Mouse (Mus musculus) intestine, embryonic 14.5 days (tissue): ENCODE data around the gene Adora2b. TPM values are rescaled to one million over a fixed set of nuclear protein-coding genes. Genes with fewer than 3 reads are reported as not detected.
A peak's percentile ranks its signal among the peaks of the same experiment; 100 is the strongest.

Experiments used
- ATAC-seq: fragments of 200-750 bp; cut with Nextera tagmentation; replicated peaks from 2 replicates; pipeline ENCODE4 v1.8.0; 2017; ENCODE audit warnings: low read depth, moderate number of reproducible peaks, moderate TSS enrichment, moderate library complexity; ENCODE audit not compliant: low FRiP score, low TSS enrichment
- DNase-seq: peaks from one replicate; pipeline ENCODE4 v3.0.0-alpha.2; 2018; ENCODE audit warnings: low spot score
- H3K27ac ChIP-seq: fragments of 300-500 bp; sonication (generic); 2 replicates; pipeline ENCODE4 v1.5.1; 2014; ENCODE audit warnings: low read depth, mild to moderate bottlenecking, control low read depth
- H3K27me3 ChIP-seq: fragments of 300-500 bp; sonication (generic); replicated peaks from 2 replicates; pipeline ENCODE4 v1.6.1; 2014; ENCODE audit warnings: low read length, control low read depth; ENCODE audit not compliant: control insufficient read depth, insufficient read depth
- H3K36me3 ChIP-seq: fragments of 300-500 bp; sonication (generic); 2 replicates; pipeline ENCODE4 v1.6.1; 2014; ENCODE audit warnings: low read length, control low read depth; ENCODE audit not compliant: control insufficient read depth, insufficient read depth
- H3K4me1 ChIP-seq: fragments of 300-500 bp; sonication (generic); replicated peaks from 2 replicates; pipeline ENCODE4 v1.6.1; 2014; ENCODE audit warnings: low read length, control low read depth, mixed read lengths; ENCODE audit not compliant: control insufficient read depth, insufficient read depth
- H3K4me2 ChIP-seq: fragments of 300-500 bp; sonication (generic); 2 replicates; pipeline ENCODE4 v1.6.1; 2014; ENCODE audit warnings: low read length
- H3K4me3 ChIP-seq: fragments of 300-500 bp; sonication (generic); 2 replicates; pipeline ENCODE4 v1.5.1; 2014; ENCODE audit warnings: low read depth, low read length, control low read depth, mixed read lengths
- H3K9ac ChIP-seq: fragments of 300-500 bp; sonication (generic); 2 replicates; pipeline ENCODE4 v1.6.1; 2014; ENCODE audit warnings: mild to moderate bottlenecking, low read length
- H3K9me3 ChIP-seq: fragments of 300-500 bp; sonication (generic); 2 replicates; pipeline ENCODE4 v1.6.1; 2016; ENCODE audit warnings: low read length, control low read depth; ENCODE audit not compliant: control insufficient read depth
- WGBS: fragments of 180-500 bp; shearing (Covaris S2); extraction: QIAGEN DNeasy Blood & Tissue Kit; methylation state at CpG from one replicate; pipeline ENCODE4 v1.1.7; 2014; 5-methylcytosine and 5-hydroxymethylcytosine counted together
- polyA plus RNA-seq: library from polyadenylated mRNA; unstranded; fragments of >200 nt; fragmentation: Nextera tagmentation; extraction: Ambion mirVana; gene quantifications from 2 replicates; pipeline ENCODE4 v1.2.1, GENCODE M21; 2014

Adora2b gene
- polyA plus RNA-seq, 1 experiment from 2014 or later: 4.4 TPM

DNA sequence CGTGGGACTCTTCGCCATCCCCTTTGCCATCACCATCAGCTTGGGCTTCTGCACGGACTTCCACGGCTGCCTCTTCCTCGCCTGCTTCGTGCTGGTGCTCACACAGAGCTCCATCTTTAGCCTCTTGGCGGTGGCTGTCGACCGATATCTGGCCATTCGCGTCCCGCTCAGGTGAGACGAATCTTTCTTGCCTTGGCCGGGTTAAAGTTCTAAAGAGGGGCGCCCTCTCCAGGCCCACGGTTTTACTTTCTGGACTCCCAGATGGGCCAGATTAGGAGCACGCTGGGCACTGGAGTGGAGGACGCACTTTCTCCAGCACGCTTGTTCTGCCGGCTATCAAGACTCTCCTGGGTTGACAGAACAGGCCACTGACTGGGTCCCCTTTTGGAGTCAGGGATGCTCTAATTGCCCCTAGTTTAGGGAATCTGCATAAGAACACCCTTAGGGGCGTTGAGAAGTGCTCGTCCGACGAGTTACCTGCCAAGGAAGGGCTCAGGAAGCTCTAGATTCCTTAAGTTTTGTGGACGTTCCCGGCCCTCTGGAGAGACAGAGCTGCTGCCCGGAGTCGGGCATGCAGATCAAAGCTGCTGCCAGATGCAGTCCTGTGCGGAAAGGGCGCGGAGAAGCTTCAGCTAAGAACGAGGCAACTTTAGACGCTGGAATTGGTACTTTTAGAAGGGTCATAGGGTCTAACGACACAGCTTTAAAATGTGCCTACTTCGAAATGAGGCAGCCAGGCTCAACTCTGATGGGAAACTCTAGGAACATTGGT, 668 bp downstream of the Adora2b start:
- H3K4me1 ChIP-seq: peaks cover 19% of the 10 kb centered on the region
- DNase-seq (no peak), ATAC-seq (peak; percentile 44)
- H3K27ac ChIP-seq: no peak overlapping the region
- WGBS: 5% methylated on average over 35 of the region's 35 CpGs
- 0 out of 2 replicates have a peak, but pooled peaks cover 7% of the 10 kb centered on the region for H3K9me3 ChIP-seq
- H3K4me3 ChIP-seq: peak overlapping the region; percentile 59
- peak overlapping the region; percentile 27 for H3K9ac ChIP-seq
- H3K4me2 ChIP-seq: peak overlapping the region; percentile 85
- H3K36me3 ChIP-seq: no peaks in the 10 kb centered on the region
- peaks cover 17% of the 10 kb centered on the region for H3K27me3 ChIP-seq

DNA sequence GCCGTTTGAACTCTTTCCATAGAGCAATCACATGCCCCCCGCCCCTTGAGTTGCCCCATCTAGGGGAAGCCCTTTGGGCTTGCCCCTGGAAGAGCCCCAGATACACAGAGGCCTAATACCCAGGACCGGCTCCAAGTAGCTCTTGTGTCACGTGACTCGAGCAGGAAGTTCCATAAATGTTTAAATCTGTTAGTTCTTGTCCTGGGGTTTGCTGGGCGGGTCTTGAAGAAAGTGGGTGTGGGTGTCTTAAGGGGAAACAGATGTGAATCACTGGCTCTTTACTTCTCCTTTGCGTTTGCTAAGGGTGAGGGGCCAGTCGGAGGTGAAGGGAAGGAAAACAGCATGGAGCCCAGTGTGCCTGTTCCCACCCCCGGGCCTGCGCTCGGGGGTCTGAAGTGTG, 2.3 kb downstream of the Adora2b start:
- H3K36me3 ChIP-seq: no peaks in the 10 kb centered on the region
- ATAC-seq (no peak), DNase-seq (no peak)
- H3K9me3 ChIP-seq: no peaks in the 10 kb centered on the region
- no peak overlapping the region for H3K9ac ChIP-seq
- H3K4me1 ChIP-seq: peaks cover 19% of the 10 kb centered on the region
- peaks cover 17% of the 10 kb centered on the region for H3K27me3 ChIP-seq
- H3K4me2 ChIP-seq: peak overlapping the region; percentile 29
- no peak overlapping the region for H3K4me3 ChIP-seq
- no peak overlapping the region for H3K27ac ChIP-seq
- 46% methylated on average over 11 of the region's 11 CpGs for WGBS

GRCm38 (mm10) chr11:62253380-62253779, 4.6 kb downstream of the Adora2b start:
- Histone ChIP-seq H3K27me3 (peaks cover 17% of the 10 kb centered on the region), H3K36me3 (no peaks in the 10 kb centered on the region), H3K9ac (no peak overlapping the region), H3K4me2 (no peak overlapping the region), H3K4me1 (peaks cover 19% of the 10 kb centered on the region), H3K9me3 (no peaks in the 10 kb centered on the region), H3K27ac (no peak overlapping the region), H3K4me3 (no peak overlapping the region)
- WGBS: 63% methylated on average over 5 of the region's 5 CpGs
- no peak for DNase-seq
- no peak for ATAC-seq

DNA sequence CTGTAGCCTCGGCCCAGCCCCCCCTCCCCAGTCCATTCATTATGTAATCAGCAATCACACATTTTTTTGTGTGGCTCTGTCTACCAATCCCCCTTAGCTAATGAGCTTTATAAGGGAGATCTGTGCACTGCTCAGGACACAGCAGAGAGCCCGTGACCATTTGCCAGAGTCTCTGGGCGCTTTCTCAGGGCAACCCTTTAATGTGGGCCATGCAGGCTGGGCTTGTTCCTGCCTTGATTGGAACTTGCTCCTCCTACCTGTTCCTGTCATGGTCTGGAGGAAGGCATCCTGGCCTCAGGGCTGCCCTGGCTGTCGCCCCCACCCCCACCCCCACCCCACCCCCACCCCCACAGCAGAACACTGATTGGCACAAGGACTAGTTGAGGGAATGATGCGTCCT, 10.4 kb downstream of the Adora2b start:
- H3K27me3 ChIP-seq: no peaks in the 10 kb centered on the region
- H3K4me1 ChIP-seq: 0 out of 2 replicates have a peak, but pooled peaks cover 5% of the 10 kb centered on the region
- H3K36me3 ChIP-seq: no peaks in the 10 kb centered on the region
- no peak overlapping the region for H3K4me3 ChIP-seq
- DNase-seq (no peak), ATAC-seq (no peak)
- WGBS: 52% methylated on average over 5 of the region's 5 CpGs
- H3K9ac ChIP-seq: no peak overlapping the region
- no peaks in the 10 kb centered on the region for H3K9me3 ChIP-seq
- no peak overlapping the region for H3K27ac ChIP-seq
- no peak overlapping the region for H3K4me2 ChIP-seq

DNA sequence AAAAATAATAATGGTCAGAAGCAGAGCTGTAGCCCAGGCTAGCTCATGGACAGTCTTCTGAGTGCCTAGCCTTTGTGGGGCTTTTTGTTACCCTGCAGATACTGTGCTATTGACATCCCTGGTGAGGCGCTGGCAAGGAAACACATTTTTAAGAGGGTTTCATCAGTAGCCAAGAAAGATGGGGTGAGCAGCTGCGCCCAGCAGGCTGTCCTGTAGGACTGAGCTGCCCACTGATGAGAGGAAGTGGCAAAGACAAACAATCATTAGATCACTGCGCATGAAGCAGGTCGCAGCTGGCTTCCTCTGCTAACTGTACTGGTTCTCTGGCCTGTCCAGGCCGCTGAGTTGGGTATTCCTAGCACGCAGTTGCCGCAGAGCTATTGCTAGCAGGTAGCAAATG, 14.8 kb downstream of the Adora2b start:
- Histone ChIP-seq H3K4me1 (0 out of 2 replicates have a peak, but pooled peaks cover 5% of the 10 kb centered on the region), H3K27ac (no peak overlapping the region), H3K27me3 (no peaks in the 10 kb centered on the region), H3K36me3 (no peaks in the 10 kb centered on the region), H3K9ac (no peak overlapping the region), H3K9me3 (no peaks in the 10 kb centered on the region), H3K4me2 (no peak overlapping the region), H3K4me3 (no peak overlapping the region)
- WGBS: 49% methylated on average over 7 of the region's 7 CpGs
- DNase-seq: no peak
- ATAC-seq: no peak

DNA sequence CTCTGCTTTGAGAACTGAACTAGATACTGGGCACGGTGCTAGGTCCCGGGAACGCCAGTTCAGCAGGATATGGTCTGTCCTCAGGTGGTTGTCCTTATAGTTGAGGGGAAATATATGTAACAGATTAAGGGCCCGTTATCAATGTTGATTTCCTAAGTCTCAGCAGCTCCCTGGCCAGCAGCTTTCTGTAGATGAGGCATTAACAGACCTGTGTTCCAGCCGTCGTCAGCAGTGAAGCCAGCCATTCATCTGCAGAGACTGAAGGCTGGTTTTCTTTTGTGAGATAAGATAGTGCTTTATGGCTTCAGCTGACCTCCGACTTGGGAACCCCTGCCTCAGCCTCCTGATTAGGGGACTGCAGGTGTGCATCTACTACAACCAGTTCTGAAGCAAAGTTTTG, 15.2 kb downstream of the Adora2b start:
- Histone ChIP-seq H3K4me1 (0 out of 2 replicates have a peak, but pooled peaks cover 5% of the 10 kb centered on the region), H3K4me3 (no peak overlapping the region), H3K27me3 (no peaks in the 10 kb centered on the region), H3K36me3 (no peaks in the 10 kb centered on the region), H3K9ac (no peak overlapping the region), H3K27ac (no peak overlapping the region), H3K9me3 (no peaks in the 10 kb centered on the region), H3K4me2 (no peak overlapping the region)
- DNase-seq: no peak
- WGBS: 48% methylated on average over 7 of the region's 7 CpGs
- ATAC-seq: no peak

DNA sequence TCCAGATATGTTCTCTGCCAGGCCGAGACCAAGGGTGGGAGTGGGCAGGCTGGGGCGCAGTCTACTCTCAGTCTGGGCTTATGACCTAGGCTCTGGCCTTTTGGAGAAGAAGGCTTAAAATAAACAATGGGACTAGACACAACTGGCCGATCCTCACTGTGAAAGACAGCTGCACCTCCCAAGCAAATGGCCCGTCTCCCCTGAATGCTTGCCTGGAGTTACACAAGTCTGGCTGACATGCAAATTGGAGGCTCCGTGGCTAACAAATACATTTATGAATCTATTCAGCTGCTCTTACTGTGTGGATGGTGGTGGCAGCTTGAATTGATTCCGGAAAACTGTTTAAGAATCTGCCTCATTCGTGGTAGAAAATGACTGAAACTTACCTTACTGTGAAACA, 16.9 kb downstream of the Adora2b start:
- no peaks in the 10 kb centered on the region for H3K36me3 ChIP-seq
- DNase-seq: no peak
- no peak for ATAC-seq
- no peak overlapping the region for H3K9ac ChIP-seq
- peaks cover 12% of the 10 kb centered on the region for H3K4me1 ChIP-seq
- H3K9me3 ChIP-seq: no peaks in the 10 kb centered on the region
- WGBS: 75% methylated on average over 7 of the region's 7 CpGs
- no peaks in the 10 kb centered on the region for H3K27me3 ChIP-seq
- no peak overlapping the region for H3K4me2 ChIP-seq
- H3K27ac ChIP-seq: no peak overlapping the region
- H3K4me3 ChIP-seq: no peak overlapping the region

DNA sequence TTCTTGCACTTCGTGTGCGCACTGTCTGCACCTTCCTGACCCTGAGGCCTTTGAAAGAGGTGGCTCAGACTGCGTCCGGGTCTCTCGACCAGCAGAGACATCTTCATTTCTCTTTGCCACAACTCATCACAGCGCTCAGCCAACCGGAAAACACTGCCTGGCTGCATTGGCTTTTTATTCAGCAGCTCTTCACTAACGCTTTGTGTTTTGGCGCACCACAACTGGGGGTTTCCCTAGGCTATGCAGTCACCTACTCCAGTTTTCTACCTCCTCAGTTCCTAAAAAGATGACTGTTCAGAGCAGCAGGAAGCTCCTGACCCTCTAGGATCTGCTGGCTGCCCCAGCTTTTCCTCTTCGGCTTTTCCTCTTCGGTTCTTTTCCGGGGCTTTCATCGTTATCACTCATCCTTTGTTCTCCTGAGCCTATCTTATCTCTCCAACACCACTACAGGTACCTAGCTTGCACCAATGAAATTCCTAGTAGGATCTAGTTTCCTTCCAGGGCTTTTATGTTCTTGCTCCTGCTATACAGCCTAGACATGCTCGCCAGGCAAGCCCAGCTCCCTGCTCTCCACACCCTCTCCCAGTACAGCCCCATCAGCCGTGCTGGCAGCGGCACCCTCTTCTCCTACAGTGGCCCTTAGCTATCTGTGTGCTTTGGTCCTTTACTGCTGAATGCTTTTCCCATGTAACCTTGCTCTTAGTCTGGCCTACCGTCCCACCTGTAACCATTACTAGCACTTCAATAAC, 17.9 kb downstream of the Adora2b start:
- Histone ChIP-seq H3K27ac (no peak overlapping the region), H3K36me3 (no peaks in the 10 kb centered on the region), H3K9me3 (no peaks in the 10 kb centered on the region), H3K4me1 (peaks cover 18% of the 10 kb centered on the region), H3K9ac (no peak overlapping the region), H3K4me2 (no peak overlapping the region), H3K27me3 (no peaks in the 10 kb centered on the region), H3K4me3 (no peak overlapping the region)
- ATAC-seq: no peak; the same call in 1 of the 2 replicates
- WGBS: 68% methylated on average over 17 of the region's 17 CpGs
- DNase-seq: no peak
